Mouse (Mus musculus): ENCODE results near the gene Srebf1. TPM values are rescaled to one million over a fixed set of nuclear protein-coding genes. Genes with fewer than 3 reads are reported as not detected.

Gene Srebf1
- polyA plus RNA-seq, 1 experiment from 2014 or later, result 88.1 TPM

GRCm38 (mm10) chr11:60208712-60209111, 13.7 kb downstream of the Srebf1 start:
- peaks cover 34% of the 10 kb centered on the region for H3K36me3 ChIP-seq (ENCODE audit: control insufficient read depth, insufficient read depth)
- H3K4me1 ChIP-seq (replicated peaks; ENCODE audit: control insufficient read depth, insufficient read depth, low read length), result peaks cover 12% of the 10 kb centered on the region
- no peaks in the 10 kb centered on the region for H3K27me3 ChIP-seq (replicated peaks; ENCODE audit: control insufficient read depth, insufficient read depth, low read length)
- peak overlapping the region; percentile 80 for H3K4me2 ChIP-seq (replicated peaks; ENCODE audit: low read depth)
- WGBS, result 15% methylated on average over 4 of the region's 4 CpGs
- TF ChIP-seq CTCF (IDR thresholded peaks at IDR 0.05; ENCODE audit: low read depth), result no peak
- no peak for ATAC-seq
- H3K9me3 ChIP-seq (ENCODE audit: control insufficient read depth), result no peaks in the 10 kb centered on the region
- H3K9ac ChIP-seq (ENCODE audit: low read depth, low read length), result peak overlapping the region; percentile 45
- H3K27ac ChIP-seq (ENCODE audit: low read depth, low read length), result peak overlapping the region; percentile 73
- H3K4me3 ChIP-seq (ENCODE audit: low read depth, low read length), result peak overlapping the region; percentile 45

GRCm38 (mm10) chr11:60208201-60208600, 14.2 kb downstream of the Srebf1 start:
- peak overlapping the region; percentile 73 for H3K27ac ChIP-seq (ENCODE audit: low read depth, low read length)
- WGBS, result 26% methylated on average over 6 of the region's 6 CpGs
- peaks cover 12% of the 10 kb centered on the region for H3K4me1 ChIP-seq (replicated peaks; ENCODE audit: control insufficient read depth, insufficient read depth, low read length)

GRCm38 (mm10) chr11:60206207-60206606, 16.2 kb downstream of the Srebf1 start:
- Histone ChIP-seq H3K4me2 (replicated peaks; ENCODE audit: low read depth) (no peak overlapping the region), H3K9ac (ENCODE audit: low read depth, low read length) (no peak overlapping the region), H3K4me3 (ENCODE audit: low read depth, low read length) (no peak overlapping the region), H3K27me3 (replicated peaks; ENCODE audit: control insufficient read depth, insufficient read depth, low read length) (no peaks in the 10 kb centered on the region), H3K4me1 (replicated peaks; ENCODE audit: control insufficient read depth, insufficient read depth, low read length) (peaks cover 10% of the 10 kb centered on the region), H3K36me3 (ENCODE audit: control insufficient read depth, insufficient read depth) (peaks cover 59% of the 10 kb centered on the region), H3K27ac (ENCODE audit: low read depth, low read length) (no peak overlapping the region; the same call in 1 of the 2 replicates), H3K9me3 (ENCODE audit: control insufficient read depth) (no peaks in the 10 kb centered on the region)
- no peak for TF ChIP-seq CTCF (IDR thresholded peaks at IDR 0.05; ENCODE audit: low read depth)
- WGBS, result 35% methylated on average over 5 of the region's 5 CpGs
- no peak for ATAC-seq

More at GRCm38 (mm10) chr11:60208201-60208600, 14.2 kb downstream of the Srebf1 start:
- Histone ChIP-seq H3K4me2 (replicated peaks; ENCODE audit: low read depth) (peak overlapping the region; percentile 80), H3K9me3 (ENCODE audit: control insufficient read depth) (no peaks in the 10 kb centered on the region), H3K4me3 (ENCODE audit: low read depth, low read length) (peak overlapping the region; percentile 45), H3K36me3 (ENCODE audit: control insufficient read depth, insufficient read depth) (peaks cover 40% of the 10 kb centered on the region), H3K27me3 (replicated peaks; ENCODE audit: control insufficient read depth, insufficient read depth, low read length) (no peaks in the 10 kb centered on the region), H3K9ac (ENCODE audit: low read depth, low read length) (peak overlapping the region; percentile 34)
- no peak for ATAC-seq
- no peak for TF ChIP-seq CTCF (IDR thresholded peaks at IDR 0.05; ENCODE audit: low read depth)

- ATAC-seq, result no peak
- H3K4me2 ChIP-seq (replicated peaks; ENCODE audit: low read depth), result no peak overlapping the region
- H3K27me3 ChIP-seq (replicated peaks; ENCODE audit: control insufficient read depth, insufficient read depth, low read length), result no peaks in the 10 kb centered on the region
- H3K27ac ChIP-seq (ENCODE audit: low read depth, low read length), result no peak overlapping the region
- no peak overlapping the region for H3K9ac ChIP-seq (ENCODE audit: low read depth, low read length)
- no peak for TF ChIP-seq CTCF (IDR thresholded peaks at IDR 0.05; ENCODE audit: low read depth)
- 81% methylated on average over 11 of the region's 12 CpGs for WGBS
- H3K4me3 ChIP-seq (ENCODE audit: low read depth, low read length), result no peak overlapping the region
- H3K9me3 ChIP-seq (ENCODE audit: control insufficient read depth), result no peaks in the 10 kb centered on the region
- H3K4me1 ChIP-seq (replicated peaks; ENCODE audit: control insufficient read depth, insufficient read depth, low read length), result peaks cover 3% of the 10 kb centered on the region; the same call in 1 of the 2 replicates
- peaks cover 71% of the 10 kb centered on the region for H3K36me3 ChIP-seq (ENCODE audit: control insufficient read depth, insufficient read depth)
These were observed 17.4 kb downstream of the Srebf1 start for GRCm38 (mm10) chr11:60205026-60205425.

GRCm38 (mm10) chr11:60202710-60203638, 19.4 kb downstream of the Srebf1 start:
- H3K27ac ChIP-seq (ENCODE audit: low read depth, low read length), result peak overlapping the region; percentile 41; the same call in 1 of the 2 replicates
- no peak overlapping the region for H3K9ac ChIP-seq (ENCODE audit: low read depth, low read length)
- H3K27me3 ChIP-seq (replicated peaks; ENCODE audit: control insufficient read depth, insufficient read depth, low read length), result no peaks in the 10 kb centered on the region
- ATAC-seq, result no peak
- TF ChIP-seq CTCF (IDR thresholded peaks at IDR 0.05; ENCODE audit: low read depth), result no peak
- H3K9me3 ChIP-seq (ENCODE audit: control insufficient read depth), result no peaks in the 10 kb centered on the region
- no peaks in the 10 kb centered on the region for H3K4me1 ChIP-seq (replicated peaks; ENCODE audit: control insufficient read depth, insufficient read depth, low read length)
- H3K36me3 ChIP-seq (ENCODE audit: control insufficient read depth, insufficient read depth), result peaks cover 90% of the 10 kb centered on the region
- WGBS, result 90% methylated on average over 26 of the region's 26 CpGs
- H3K4me3 ChIP-seq (ENCODE audit: low read depth, low read length), result no peak overlapping the region
- no peak overlapping the region for H3K4me2 ChIP-seq (replicated peaks; ENCODE audit: low read depth)

- 0 out of 2 replicates have a peak, but pooled peaks cover 2% of the 10 kb centered on the region for H3K4me1 ChIP-seq (replicated peaks; ENCODE audit: control insufficient read depth, insufficient read depth, low read length)
- H3K9ac ChIP-seq (ENCODE audit: low read depth, low read length), result no peak overlapping the region
- H3K27ac ChIP-seq (ENCODE audit: low read depth, low read length), result peak overlapping the region; percentile 60; the same call in 1 of the 2 replicates
- no peaks in the 10 kb centered on the region for H3K9me3 ChIP-seq (ENCODE audit: control insufficient read depth)
- no peak overlapping the region for H3K4me3 ChIP-seq (ENCODE audit: low read depth, low read length)
- no peaks in the 10 kb centered on the region for H3K27me3 ChIP-seq (replicated peaks; ENCODE audit: control insufficient read depth, insufficient read depth, low read length)
- ATAC-seq, result no peak
- no peak overlapping the region for H3K4me2 ChIP-seq (replicated peaks; ENCODE audit: low read depth)
- TF ChIP-seq CTCF (IDR thresholded peaks at IDR 0.05; ENCODE audit: low read depth), result no peak
- H3K36me3 ChIP-seq (ENCODE audit: control insufficient read depth, insufficient read depth), result peaks cover 84% of the 10 kb centered on the region
- WGBS, result 80% methylated on average over 11 of the region's 11 CpGs
These were observed 22.0 kb downstream of the Srebf1 start for GRCm38 (mm10) chr11:60200384-60200783.
